Mouse (Mus musculus): Measurements from ENCODE around the gene Ltbp4.

Gene Ltbp4
- long read RNA-seq, experiment 1, partial matches to known transcripts = 11 of 12 reads
- long read RNA-seq, experiment 1, other reads (novel, unspliced or antisense) = 1 of 12 reads
- long read RNA-seq, experiment 2, full-length matches to known transcripts = 2 of 13 reads
- long read RNA-seq, experiment 2, partial matches to known transcripts = 11 of 13 reads
- long read RNA-seq, experiment 2, other reads (novel, unspliced or antisense) = 0 of 13 reads

- intact Hi-C loops (cut with DNase I) = loop anchor here (10.0 kb wide), 2 partner anchors 187 to 337 kb away; partner anchors contain the start of genes Hipk4 and Map3k10
Observed at GRCm38 (mm10) chr7:27337175-27337853, at the start of gene Ltbp4. Gene Ltbp4, minus strand, starts transcription at chr7:27337692.

- intact Hi-C loops (cut with DNase I) = loop anchor here (1.0 kb wide), 1 partner anchor 48 kb away; no protein-coding TSS in a partner anchor
Observed at GRCm38 (mm10) chr7:27384731-27385130, 47.2 kb upstream of the Ltbp4 start.

- intact Hi-C loops (cut with DNase I) = no loop called here
Observed at GRCm38 (mm10) chr7:27384134-27384533, 46.6 kb upstream of the Ltbp4 start.

GRCm38 (mm10) chr7:27383233-27383632 is 45.7 kb upstream of the Ltbp4 start:
- intact Hi-C loops (cut with DNase I) = no loop called here

GRCm38 (mm10) chr7:27381560-27381959 is 44.1 kb upstream of the Ltbp4 start:
- intact Hi-C loops (cut with DNase I) = no loop called here

- intact Hi-C loops (cut with DNase I) = no loop called here
Observed at GRCm38 (mm10) chr7:27381009-27381408, 43.5 kb upstream of the Ltbp4 start.

GRCm38 (mm10) chr7:27379836-27380235 is 42.3 kb upstream of the Ltbp4 start:
- intact Hi-C loops (cut with DNase I) = no loop called here

GRCm38 (mm10) chr7:27378431-27378830 is 40.9 kb upstream of the Ltbp4 start:
- intact Hi-C loops (cut with DNase I) = no loop called here

GRCm38 (mm10) chr7:27375274-27375673 is 37.8 kb upstream of the Ltbp4 start:
- intact Hi-C loops (cut with DNase I) = no loop called here

GRCm38 (mm10) chr7:27371715-27372462 is 34.4 kb upstream of the Ltbp4 start:
- intact Hi-C loops (cut with DNase I) = no loop called here

- intact Hi-C loops (cut with DNase I) = no loop called here
Observed at GRCm38 (mm10) chr7:27369111-27369510, 31.6 kb upstream of the Ltbp4 start.

- intact Hi-C loops (cut with DNase I) = no loop called here
Observed at GRCm38 (mm10) chr7:27367976-27368375, 30.5 kb upstream of the Ltbp4 start.

- intact Hi-C loops (cut with DNase I) = no loop called here
Observed at GRCm38 (mm10) chr7:27366082-27366844, 28.8 kb upstream of the Ltbp4 start.

GRCm38 (mm10) chr7:27364379-27364778 is 26.9 kb upstream of the Ltbp4 start:
- intact Hi-C loops (cut with DNase I) = no loop called here

GRCm38 (mm10) chr7:27361283-27361946 is 23.9 kb upstream of the Ltbp4 start:
- intact Hi-C loops (cut with DNase I) = no loop called here

- intact Hi-C loops (cut with DNase I) = no loop called here
Observed at GRCm38 (mm10) chr7:27360749-27361148, 23.3 kb upstream of the Ltbp4 start.

GRCm38 (mm10) chr7:27359706-27360358 is 22.3 kb upstream of the Ltbp4 start:
- intact Hi-C loops (cut with DNase I) = no loop called here

- intact Hi-C loops (cut with DNase I) = no loop called here
Observed at GRCm38 (mm10) chr7:27359162-27359561, 21.7 kb upstream of the Ltbp4 start.

- intact Hi-C loops (cut with DNase I) = no loop called here
Observed at GRCm38 (mm10) chr7:27357595-27357978, 20.1 kb upstream of the Ltbp4 start.

GRCm38 (mm10) chr7:27356861-27357594 is 19.5 kb upstream of the Ltbp4 start, which contains the start of gene Gm20479:
Gene Gm20479, minus strand, starts transcription at chr7:27357419.
- intact Hi-C loops (cut with DNase I) = no loop called here
